Comparison of ENCODE assay signal across 9 mouse cellular contexts in the genomic region with DNA sequence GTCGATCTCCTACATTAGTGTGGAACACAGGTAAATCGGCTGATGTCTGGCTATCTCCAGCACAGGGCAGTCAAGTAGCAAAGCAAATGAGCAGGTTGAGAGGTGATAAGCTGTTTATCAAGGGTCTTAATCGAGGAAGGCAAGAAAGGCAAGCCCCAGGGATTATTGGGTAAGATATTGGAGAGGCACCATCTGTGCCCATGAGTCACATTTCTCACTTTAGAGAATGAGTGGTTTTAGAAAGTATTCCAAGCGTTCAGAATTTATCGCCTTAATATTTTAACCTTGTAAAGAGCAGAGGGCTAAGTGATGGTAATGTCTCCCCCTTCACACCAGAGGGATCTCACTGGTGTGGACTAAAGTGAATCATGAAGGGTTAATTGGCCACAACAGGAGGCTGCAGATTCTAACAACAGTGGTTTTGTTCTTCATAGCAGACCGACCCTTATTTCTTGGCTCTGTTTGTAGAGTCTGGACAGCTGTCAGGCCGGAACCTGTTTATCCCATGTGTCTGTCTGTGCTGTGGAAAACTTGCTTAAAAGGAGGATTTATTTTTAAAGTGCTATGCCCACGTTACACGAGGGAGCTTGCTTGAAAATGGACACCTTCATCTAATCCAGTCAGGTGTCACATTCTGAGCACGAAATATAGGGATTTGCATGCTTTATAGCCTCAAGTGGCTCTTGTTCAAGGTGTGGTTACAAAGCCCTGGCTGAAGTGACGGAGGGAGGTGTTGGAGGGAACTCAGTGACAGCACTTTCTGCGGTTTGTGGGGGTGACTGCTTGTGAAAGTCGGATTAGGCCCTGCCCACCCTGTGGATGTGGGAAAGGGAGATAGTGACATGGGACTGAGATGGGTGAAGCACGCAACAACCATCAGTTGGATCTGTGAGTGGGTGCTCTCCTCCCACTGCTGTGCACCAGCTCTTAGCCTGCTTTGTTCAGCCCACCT. TPM values are rescaled to one million over a fixed set of nuclear protein-coding genes. Genes with fewer than 3 reads are reported as not detected.
DNase-seq lines count a peak whose midpoint lies in the region; ATAC-seq lines count a peak whose summit lies in the region.
"Had no signal": no experiment of that assay in that cellular context is flagged by ENCODE, and none has a peak within 500 bp of the region (broad histone marks: within the 10 kb centered on the region; RNA-seq: fewer than 3 reads in every experiment).

No protein-coding gene starts in this region.

- no peak overlapping the region for H3K4me2 ChIP-seq in midbrain, embryonic 14.5 days (ENCODE audit: low read length)
- H3K4me2 ChIP-seq in embryonic facial prominence, embryonic 12.5 days (replicated peaks) = no peak overlapping the region
- H3K4me2 ChIP-seq: midbrain, embryonic 12.5 days had no signal

- H3K36me3 ChIP-seq in midbrain, embryonic 14.5 days (ENCODE audit: control insufficient read depth, insufficient read depth, low read length) = no peaks in the 10 kb centered on the region
- peaks cover 6% of the 10 kb centered on the region for H3K36me3 ChIP-seq in midbrain, embryonic 10.5 days
- no peaks in the 10 kb centered on the region; the same call in 1 of the 2 replicates for H3K36me3 ChIP-seq in embryonic facial prominence, embryonic 12.5 days
- H3K36me3 ChIP-seq: midbrain, embryonic 12.5 days had no signal

- ATAC-seq in midbrain, embryonic 14.5 days (ENCODE audit: low FRiP score, low TSS enrichment) = no peak
- 0 out of 2 replicates have a peak, but pooled peaks have one; percentile 15 for ATAC-seq in embryonic facial prominence, embryonic 12.5 days (ENCODE audit: insufficient number of reproducible peaks, insufficient read depth, low FRiP score, low TSS enrichment)

- no peaks in the 10 kb centered on the region for H3K9me3 ChIP-seq in midbrain, embryonic 14.5 days (ENCODE audit: control insufficient read depth, low read length)
- no peaks in the 10 kb centered on the region for H3K9me3 ChIP-seq in midbrain, embryonic 10.5 days (replicated peaks)
- H3K9me3 ChIP-seq in embryonic facial prominence, embryonic 12.5 days = no peaks in the 10 kb centered on the region
- H3K9me3 ChIP-seq: midbrain, embryonic 12.5 days had no signal

- H3K27me3 ChIP-seq in midbrain, embryonic 14.5 days (ENCODE audit: control insufficient read depth, insufficient read depth, low read length) = no peaks in the 10 kb centered on the region
- H3K27me3 ChIP-seq in midbrain, embryonic 10.5 days (ENCODE audit: low read depth, poor library complexity, severe bottlenecking) = no peaks in the 10 kb centered on the region
- H3K27me3 ChIP-seq in embryonic facial prominence, embryonic 12.5 days = no peaks in the 10 kb centered on the region
- H3K27me3 ChIP-seq: midbrain, embryonic 12.5 days had no signal

- 66% methylated on average over 14 of the region's 14 CpGs for WGBS in midbrain, embryonic 14.5 days
- 81% methylated on average over 14 of the region's 14 CpGs for WGBS in midbrain, embryonic 10.5 days
- whole genome bisulfite sequencing in embryonic facial prominence, embryonic 12.5 days = 51% methylated on average over 14 of the region's 14 CpGs

- H3K9ac ChIP-seq in midbrain, embryonic 14.5 days (replicated peaks; ENCODE audit: low read length) = no peak overlapping the region
- no peak overlapping the region for H3K9ac ChIP-seq in embryonic facial prominence, embryonic 12.5 days
- H3K9ac ChIP-seq: midbrain, embryonic 12.5 days had no signal

- no peak overlapping the region; the same call in 1 of the 2 replicates for H3K27ac ChIP-seq in midbrain, embryonic 14.5 days (replicated peaks; ENCODE audit: low read depth, low read length)
- no peak overlapping the region for H3K27ac ChIP-seq in midbrain, embryonic 10.5 days (replicated peaks)
- no peak overlapping the region for H3K27ac ChIP-seq in embryonic facial prominence, embryonic 12.5 days
- H3K27ac ChIP-seq: midbrain, embryonic 12.5 days had no signal

- peak; percentile 26 for DNase-seq in midbrain, embryonic 14.5 days
- no peak for DNase-seq in midbrain, embryonic 10.5 days (ENCODE audit: low spot score)
- DNase-seq in liver = peak; percentile 91
- peak; percentile 42 to 46 for DNase-seq in spleen, postnatal 14 days (ENCODE audit: low spot score in 2 of 2)
- DNase-seq in kidney, postnatal 36 days = no peak
- DNase-seq in urinary bladder, adult 18-20 months (ENCODE audit: low spot score in 2 of 2) = no peak
- no peak for DNase-seq in thymus, postnatal 36 days

- H3K4me3 ChIP-seq in midbrain, embryonic 14.5 days (replicated peaks; ENCODE audit: low read depth, low read length) = no peak overlapping the region
- no peak overlapping the region for H3K4me3 ChIP-seq in midbrain, embryonic 10.5 days
- no peak overlapping the region for H3K4me3 ChIP-seq in embryonic facial prominence, embryonic 12.5 days
- H3K4me3 ChIP-seq: midbrain, embryonic 12.5 days had no signal

- peaks cover 8% of the 10 kb centered on the region; the same call in 1 of the 2 replicates for H3K4me1 ChIP-seq in midbrain, embryonic 14.5 days (ENCODE audit: control insufficient read depth, insufficient read depth, low read length)
- H3K4me1 ChIP-seq in midbrain, embryonic 10.5 days = peaks cover 8% of the 10 kb centered on the region
- peaks cover 18% of the 10 kb centered on the region for H3K4me1 ChIP-seq in embryonic facial prominence, embryonic 12.5 days

RNA-seq across cellular contexts. Expression of a gene that starts 11.8 kb away (rescaled TPM):
- 44.4 and 49.8 TPM in 2 replicates for polyA plus RNA-seq in midbrain, embryonic 14.5 days (2014; fragmentation: Nextera tagmentation; extraction: Ambion mirVana)
- polyA plus RNA-seq in midbrain, embryonic 10.5 days (2016; fragmentation: Nextera tagmentation; extraction: Ambion mirVana) = 39.1 and 40.0 TPM in 2 replicates
- 31.0 and 32.5 TPM in 2 replicates for polyA plus RNA-seq in embryonic facial prominence, embryonic 12.5 days (2016; fragmentation: Nextera tagmentation; extraction: Ambion mirVana)

Comparison
In these comparisons a context has a peak if more than half of its experiments do, and no peak if none do; other contexts are left out.
1. DNase-seq: peak in midbrain, embryonic 14.5 days (single experiment), liver (single experiment) and spleen, postnatal 14 days (2 of 2); none in midbrain, embryonic 10.5 days (single experiment), kidney, postnatal 36 days (0 of 2), urinary bladder, adult 18-20 months (0 of 2) and thymus, postnatal 36 days (0 of 2).